Mouse (Mus musculus) hindlimb bud, embryonic 11.5 days (tissue): Measurements from ENCODE around the gene Ctnna2.

Experiments
- DNase-seq: peaks from one replicate; pipeline ENCODE4 v3.0.0-alpha.2; 2012; ENCODE audit warnings: low read depth, low spot score; ENCODE audit errors: extremely low spot score

Ctnna2 gene

DNA sequence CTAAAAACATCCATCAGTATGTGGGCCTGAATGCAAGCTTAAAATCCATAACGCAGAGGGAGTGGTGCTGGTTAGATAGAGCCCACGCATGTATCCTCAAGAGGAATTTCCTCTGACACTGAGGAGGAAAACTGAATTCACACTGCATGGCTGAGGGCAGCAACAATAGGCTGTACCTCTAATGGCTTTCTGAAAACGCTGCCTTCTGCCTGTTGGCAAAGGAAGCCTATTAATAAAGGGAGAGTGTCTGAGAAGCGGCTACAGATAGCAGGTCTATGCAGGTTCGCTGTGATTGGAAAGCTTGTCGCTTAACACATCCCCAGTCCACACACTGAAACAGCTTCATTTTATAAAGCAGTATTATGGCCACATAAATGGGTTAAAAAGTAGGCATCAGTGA lies 688.1 kb downstream of the Ctnna2 start:
- DNase-seq: no peak

DNA sequence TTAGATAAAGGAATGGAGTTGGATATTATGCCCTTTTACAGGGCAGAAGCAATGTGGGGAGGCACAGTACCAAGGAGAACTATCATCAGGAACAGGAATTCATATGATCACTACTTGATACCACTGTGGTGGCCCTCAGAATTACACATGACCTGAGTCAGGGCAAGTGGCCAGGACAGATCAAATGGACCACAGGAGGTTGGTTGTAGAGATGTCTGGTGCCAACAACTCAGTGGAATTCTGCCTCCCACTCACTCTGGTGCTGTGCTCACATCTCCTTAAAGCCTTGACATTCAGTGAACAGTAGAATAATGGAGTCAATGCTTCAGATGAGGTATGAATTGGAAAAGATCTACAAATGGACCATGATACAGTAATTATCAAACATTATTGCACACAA lies 691.1 kb downstream of the Ctnna2 start:
- no peak for DNase-seq

DNA sequence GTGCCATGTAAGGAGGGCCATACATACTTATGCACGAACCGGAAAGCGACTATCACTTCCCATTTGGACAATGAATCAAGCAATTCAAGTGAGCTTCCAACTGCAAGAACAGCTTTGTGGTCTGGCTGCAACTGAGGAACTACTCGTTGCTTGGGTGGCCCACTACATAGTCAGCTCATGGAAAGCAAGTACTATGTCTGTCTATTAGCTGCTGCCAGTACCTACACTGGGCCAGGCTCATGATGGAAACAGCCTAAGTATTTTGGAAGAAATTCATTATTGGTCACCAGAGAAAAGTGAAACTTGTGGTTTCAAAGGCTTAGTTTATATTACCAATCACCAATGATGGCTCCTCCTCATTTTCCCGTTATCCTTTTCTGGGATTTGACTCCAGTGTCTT lies 693.2 kb downstream of the Ctnna2 start:
- DNase-seq: peak; percentile 16

DNA sequence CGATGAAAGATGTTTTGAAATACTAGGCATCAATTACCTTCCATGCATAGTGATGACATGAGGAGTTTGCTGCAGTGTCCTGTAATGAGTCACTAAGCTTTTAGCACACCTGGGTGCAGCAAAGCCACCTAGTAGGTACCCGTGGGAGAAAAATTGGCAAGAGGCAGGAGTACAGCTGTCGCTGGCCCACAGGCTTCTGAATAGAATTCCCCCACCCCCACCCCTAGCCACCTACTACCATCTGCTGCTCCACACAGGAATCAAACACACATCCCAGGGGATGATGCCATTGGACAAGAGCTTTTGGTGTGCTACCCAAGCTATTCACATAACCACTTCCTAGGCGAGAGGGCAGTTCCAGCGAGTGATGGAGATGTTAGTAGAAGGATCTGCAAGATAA lies 700.7 kb downstream of the Ctnna2 start:
- DNase-seq: no peak

DNA sequence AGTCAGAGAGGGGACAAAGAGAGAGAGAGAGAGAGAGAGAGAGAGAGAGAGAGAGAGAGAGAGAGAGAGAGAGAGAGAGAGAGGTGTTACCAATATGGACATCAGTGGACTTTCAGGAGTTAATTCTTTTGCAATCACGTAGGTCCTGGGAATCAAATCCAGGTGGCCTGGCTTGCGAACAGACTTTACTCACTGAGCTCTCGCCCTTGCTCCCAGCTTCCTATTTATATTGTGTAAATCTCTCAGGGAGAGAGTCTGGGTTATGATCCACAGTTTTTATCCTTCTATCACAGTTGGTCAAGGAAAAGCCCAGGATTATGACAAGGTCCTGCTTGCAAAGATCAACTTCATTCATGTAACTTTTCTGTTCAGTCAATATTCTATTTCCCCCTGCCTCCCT lies 714.3 kb downstream of the Ctnna2 start:
- no peak for DNase-seq

DNA sequence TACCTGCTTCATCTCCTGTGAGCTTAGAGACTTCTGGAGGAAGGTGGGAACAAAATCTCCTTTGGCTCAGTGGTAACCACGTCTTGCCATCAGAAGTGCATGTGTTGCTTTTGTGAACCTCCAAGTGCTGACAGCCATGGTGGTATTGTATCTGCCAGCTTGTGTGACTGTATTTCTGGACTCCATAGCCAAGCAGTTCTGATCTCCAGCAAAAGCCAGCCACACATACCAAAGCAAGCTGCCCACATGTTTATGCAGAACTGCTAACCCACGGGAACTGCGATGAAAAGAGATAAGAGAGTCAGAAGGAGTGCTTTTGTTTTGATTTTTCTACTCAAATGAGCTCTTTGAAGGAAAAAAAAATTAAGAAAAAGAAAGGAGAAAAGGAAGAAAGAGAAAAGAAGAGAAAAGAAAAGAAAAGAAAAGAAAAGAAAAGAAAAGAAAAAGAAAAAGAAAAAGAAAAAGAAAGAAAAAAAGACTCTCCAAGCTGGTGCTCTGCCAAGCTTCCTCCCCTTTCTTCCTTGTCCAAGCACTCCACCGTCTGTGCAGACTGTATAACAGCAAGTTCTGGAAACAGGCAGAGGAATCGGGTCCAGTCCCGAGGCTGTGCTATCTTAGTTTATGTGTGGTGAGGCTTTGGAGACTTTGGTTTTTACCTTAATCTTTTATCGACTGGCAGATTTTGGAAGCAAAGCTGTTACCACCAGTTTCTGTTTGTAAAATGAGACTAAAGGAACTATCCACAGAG lies 722.0 kb downstream of the Ctnna2 start:
- DNase-seq: no peak

DNA sequence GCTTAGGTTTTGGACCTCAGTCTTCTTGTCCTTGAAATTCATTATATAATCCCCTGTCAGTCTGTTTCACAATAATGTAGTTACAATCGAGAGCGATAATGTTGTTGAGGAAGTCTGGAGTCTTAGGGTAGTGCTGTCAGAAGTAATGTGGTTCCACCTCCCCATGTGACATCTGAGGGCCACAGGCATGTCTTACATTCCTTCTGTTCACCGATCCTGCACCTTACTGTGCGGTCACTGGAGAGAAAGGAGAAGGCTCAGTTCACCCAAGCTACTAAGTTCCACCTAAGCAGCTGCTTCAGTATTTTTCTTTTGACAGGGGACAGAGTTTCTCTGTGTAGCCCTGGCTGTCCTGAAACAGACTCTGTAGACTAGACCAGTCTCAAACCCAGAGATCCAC lies 723.2 kb downstream of the Ctnna2 start:
- DNase-seq: no peak

DNA sequence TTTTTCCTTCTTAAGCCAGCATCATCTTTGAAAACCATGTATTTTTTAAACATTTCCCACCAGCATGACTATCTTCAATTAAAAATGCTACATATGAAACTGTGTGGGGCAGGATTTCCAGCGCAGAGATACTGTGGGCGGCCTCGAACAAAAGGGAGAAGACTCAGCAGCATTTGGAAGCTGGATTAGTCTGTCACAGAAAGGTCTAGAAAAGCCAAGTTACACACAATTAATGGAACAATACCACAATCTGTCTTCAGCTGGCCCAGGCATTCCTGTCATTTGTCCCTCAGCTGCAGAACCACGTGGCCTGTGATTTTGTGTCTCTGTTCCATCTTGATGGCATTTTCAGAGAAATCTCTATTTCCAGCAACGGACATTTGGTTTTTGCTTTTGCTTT lies 726.0 kb downstream of the Ctnna2 start:
- no peak for DNase-seq

DNA sequence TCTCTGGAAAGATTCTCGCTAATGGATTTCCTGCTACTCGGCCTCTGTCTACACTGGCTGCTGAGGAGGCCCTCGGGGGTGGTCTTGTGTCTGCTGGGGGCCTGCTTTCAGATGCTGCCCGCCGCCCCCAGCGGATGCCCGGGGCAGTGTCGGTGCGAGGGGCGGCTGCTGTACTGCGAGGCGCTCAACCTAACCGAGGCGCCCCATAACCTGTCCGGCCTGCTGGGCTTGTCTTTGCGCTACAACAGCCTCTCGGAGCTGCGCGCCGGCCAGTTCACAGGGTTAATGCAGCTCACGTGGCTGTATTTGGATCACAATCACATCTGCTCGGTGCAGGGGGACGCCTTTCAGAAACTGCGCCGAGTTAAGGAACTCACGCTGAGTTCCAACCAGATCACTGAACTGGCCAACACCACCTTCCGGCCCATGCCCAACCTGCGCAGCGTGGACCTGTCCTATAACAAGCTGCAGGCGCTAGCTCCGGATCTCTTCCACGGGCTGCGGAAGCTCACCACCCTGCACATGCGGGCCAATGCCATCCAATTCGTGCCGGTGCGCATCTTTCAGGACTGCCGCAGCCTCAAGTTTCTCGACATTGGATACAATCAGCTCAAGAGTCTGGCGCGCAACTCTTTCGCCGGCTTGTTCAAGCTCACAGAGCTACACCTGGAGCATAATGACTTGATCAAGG lies 735.8 kb downstream of the Ctnna2 start:
- DNase-seq: no peak

DNA sequence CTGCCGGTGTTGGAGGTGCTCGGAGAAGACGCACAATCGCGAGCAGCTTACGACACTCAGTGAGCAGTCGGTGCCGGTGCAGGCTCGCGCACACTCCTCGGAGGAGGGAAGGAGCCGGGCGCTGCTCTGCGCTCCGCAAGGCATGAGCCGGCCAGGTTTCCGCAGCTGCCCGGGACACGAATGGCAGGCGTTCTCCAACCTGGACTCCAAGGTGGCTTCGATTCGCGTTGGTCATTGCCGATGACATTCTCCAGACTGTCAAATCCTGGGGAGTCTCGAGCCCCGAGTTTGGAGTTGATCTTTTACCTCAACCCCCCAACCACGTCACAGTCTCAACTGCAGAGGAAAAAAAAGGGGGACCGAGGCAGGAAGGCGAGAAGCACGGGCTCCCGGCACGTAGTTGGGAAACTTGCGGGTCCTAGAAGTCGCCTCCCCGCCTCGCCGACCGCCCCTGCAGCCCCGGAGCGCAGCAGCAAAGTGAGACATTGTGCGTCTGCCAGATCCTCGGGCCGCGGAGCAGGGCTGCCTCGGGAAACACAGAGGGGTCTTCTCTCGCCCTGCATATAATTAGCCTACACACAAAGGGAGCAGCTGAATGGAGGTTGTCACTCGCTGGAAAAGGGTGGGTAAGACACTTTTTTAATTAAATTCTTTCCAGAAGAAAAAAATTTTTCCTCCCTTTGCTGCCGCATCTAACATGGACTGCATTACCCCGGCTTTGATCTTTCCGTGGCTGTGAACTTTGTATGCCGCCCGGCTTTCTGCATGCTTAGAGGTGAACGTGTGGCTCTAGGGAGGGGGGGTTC lies 736.7 kb downstream of the Ctnna2 start, which contains the start of gene Lrrtm1:
TSS of gene Lrrtm1 (plus strand) at position 89 of the 806 bp plus-strand sequence.
- DNase-seq: no peak

DNA sequence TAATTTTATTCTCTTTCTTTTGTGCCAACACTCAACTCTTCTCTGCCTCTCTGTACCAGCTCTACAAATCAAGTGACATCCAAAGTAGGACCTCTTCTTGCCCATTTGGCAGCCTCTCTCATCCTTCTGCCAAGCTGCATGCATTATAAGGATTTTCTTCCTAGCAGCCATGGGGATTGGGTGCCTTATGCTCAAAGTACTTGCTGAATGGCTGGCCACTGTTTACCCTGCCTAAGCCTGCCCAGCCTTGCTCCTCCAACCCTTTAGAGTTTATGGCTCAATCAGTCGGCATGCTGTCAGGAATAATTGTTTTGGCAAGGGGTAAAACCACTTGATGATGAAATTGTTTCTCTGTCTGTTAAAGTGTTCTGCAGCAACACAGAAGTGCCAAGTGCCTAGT lies 739.1 kb downstream of the Ctnna2 start:
- DNase-seq: no peak

DNA sequence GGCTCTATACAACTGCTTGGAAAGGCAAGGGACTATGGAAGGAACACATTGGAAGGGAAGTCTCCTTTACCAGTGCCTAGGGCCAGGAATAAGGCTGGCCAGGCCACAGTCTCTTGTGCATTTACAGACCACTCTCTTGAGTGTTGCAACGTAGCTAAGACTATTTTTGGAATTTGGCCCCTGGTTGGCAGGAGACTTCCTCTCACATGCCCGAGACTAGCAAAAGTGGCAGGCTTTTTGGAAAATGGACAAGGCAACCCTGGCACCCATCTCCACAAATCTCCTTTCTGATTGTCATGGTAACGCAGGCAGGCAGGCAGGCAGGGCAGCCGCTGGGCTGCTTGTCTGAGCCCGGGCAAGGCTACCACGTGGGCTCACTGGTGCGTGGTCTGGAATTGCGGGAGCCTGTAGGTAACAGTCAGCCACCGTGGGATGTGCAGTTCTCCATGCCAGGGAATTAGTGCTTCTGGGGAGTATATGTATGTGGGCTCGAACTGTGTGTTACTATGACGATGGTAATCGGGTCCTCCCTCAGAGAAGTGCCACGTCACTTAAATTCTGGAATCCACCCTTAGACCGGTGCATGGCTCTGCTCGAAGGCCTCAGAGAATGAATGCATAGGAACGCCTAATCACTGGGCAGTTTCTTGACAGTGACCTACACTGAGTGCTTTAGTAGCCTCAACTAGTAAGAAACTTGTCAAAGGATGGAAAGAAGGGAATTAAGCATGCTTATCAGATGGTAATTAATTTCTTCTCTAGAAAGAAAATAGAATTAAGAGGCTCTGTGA lies 756.5 kb downstream of the Ctnna2 start:
- no peak for DNase-seq

DNA sequence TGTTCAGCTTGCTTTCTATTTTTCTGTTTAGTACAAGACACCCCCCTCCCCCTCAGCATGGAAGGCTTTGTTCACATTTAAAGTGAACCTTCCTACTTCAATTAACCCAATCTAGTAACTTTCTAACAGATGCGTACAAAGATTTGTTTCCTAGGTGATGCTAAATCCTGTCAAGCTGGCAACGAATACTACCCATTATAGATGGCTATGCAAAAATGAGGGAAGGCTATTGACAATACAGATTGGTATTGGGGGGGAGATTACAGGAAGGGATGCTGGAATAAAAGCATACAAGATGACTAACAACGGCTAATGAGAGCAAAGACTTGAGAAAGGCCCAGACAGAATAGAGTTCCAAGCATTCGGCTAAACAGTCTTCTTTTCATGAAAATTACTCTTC lies 758.7 kb downstream of the Ctnna2 start:
- DNase-seq: no peak

DNA sequence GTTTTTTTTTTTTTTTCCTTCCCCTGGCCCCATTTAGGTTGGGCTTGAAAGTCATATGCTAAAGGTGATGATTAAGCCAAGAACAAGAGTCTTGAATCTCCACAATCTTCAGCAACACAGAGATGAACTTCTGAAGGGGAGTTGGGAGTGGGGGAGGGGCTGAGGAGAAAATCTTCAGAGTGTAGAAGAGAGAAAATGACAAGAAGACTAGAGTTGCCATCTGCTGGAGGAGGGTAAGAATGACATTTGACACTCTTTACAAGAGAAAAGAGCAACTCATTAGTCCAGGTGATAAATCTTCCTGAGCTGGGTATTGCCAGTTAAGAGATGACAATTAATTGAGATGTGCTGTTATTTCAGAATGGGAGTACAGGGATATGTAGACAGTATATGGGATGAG lies 760.6 kb downstream of the Ctnna2 start:
- no peak for DNase-seq

DNA sequence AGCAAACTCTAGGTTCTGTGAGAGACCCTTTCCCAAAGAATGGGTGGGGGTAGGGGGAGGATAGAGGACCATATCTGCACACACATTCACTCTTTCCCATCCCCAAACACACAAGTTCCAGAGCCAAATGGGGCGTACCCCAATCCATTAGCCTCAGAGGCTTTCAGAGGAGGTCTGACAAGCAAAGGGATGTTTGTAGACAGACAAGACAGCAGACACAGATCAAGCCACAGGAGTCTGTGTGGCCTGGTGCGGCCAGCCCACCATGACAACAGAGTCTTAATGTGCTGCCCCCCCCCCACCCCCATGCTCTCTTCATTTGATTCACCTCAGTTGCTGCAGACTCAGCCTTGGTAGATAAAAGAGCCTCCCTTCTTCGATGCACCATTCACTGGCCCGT lies 764.2 kb downstream of the Ctnna2 start:
- DNase-seq: no peak

DNA sequence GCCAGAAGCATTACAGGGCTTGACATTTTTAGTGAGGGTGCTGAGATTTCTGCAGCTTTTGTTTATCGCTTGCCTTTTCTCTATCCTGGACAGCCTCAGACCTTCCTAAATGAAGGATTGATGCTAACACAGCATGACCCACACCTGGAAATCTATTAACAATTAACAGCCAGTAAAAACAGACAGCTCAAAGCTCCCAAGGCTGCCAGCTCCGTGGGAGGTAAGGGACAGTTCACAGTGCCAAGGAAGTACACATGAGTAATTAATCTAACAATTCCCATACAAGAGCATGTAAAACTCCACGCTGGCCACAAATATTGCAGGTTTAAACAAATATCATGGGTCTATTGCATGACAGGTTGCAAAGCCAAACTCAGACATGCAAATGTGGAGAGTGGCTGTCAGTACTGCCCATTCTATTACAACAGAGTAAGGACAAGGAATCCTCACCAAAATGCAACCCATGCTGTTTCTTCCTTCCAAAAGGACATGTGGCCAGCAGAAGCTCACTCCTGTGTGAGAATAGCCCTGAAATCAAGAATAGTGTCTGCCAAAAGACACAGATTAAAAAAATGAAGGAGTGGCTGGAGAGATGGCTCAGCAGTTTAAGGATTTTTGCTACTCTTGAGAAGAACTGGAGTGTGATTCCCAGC lies 765.6 kb downstream of the Ctnna2 start:
- DNase-seq: peak; percentile 64

DNA sequence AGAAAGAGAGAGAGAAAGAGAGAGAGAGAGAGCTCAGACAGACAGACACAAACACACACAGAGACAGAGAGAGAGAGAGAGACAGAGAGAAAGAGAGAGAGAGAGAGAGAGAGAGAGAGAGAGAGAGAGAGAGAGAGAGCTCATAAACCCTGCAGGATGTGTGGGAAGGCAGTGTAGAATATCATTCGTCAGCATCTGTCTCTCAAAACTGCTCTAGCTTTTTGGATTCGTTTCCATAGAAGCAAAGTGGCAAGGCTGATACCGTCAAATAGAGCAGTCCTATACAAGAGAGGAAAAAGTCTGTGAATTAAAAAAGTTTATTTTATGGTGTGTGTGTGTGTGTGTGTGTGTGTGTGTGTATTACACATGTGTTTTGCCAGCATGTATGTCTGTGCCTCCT lies 769.6 kb downstream of the Ctnna2 start:
- DNase-seq: no peak

DNA sequence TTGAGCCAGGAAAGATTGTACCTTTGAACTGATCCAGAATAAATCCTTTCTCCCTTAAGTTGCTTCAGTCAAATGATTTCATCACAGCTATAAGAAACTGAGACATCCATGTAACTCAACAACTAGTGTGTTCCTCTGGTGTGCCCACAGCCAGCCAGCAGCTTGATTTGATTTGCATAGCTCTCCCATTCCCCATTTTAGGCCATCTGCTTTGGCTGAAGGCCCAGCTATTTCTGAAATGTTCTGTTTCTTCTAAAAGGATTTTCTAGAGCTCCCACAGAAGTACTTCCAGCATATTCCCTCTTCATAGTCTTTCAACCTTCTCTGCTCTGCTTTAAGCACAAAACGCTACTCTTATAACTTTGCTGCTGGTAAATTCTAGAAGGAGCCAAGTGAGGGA lies 770.3 kb downstream of the Ctnna2 start:
- no peak for DNase-seq

DNA sequence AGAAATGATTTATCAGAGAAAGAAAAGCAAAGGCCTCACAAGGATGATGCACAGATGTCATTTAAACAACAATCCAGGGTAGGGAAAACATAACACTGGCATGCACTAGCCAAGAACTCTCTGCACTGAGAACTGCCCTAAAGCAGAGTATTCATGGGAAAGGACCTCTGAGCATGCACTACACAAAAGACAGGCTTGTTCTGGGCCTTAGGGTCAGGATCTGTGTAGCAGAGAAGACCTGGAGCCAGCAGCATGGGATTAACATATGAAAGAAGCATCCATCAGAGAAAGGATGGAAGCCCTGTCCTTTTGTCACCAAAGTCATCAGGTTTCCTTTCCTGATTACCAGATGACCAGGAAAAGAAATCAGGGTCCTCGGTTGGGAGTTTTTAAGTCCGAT lies 780.1 kb downstream of the Ctnna2 start:
- DNase-seq: no peak

DNA sequence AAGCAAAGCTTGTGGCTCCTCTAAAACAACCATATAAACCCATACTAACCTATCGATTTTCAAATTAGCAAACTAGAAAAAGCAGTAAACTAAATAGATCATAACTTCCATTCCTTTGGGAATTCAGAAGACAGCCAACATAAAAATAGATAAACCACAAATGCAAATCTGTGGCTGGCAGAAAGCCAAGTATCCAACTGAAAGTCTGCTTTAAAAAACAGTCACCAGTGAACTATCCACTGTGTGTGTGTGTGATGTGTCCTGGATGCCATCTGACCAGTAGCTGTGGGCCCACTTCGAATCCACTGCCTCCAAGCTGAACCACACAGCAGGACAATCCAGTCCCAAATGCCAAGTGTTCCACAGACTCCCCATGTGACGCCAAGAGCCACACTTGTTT lies 782.8 kb downstream of the Ctnna2 start:
- DNase-seq: no peak

DNA sequence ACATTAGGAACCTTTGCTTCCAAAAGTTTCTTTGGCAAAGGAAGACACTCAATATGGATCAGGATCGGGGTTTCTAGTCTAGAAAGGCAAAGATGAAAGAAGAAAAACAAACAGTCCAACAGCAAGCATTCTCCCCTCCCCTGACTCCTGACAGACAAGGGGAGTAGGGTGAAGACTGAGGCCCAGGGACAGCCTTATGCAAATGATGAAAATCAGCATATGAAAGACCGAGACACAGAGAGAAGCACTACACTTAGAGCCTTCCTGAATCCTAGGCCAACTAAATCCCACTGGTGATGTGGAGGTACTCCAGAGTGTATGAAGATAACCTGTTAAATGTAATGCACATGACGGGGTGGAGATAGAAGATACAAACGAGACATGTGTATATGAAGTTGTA lies 787.9 kb downstream of the Ctnna2 start:
- DNase-seq: no peak
